Mouse (Mus musculus): Measurements from ENCODE around the gene Gorasp1. TPM values are rescaled to one million over a fixed set of nuclear protein-coding genes. Genes with fewer than 3 reads are reported as not detected.

The Gorasp1 gene
- polyA plus RNA-seq, 1 experiment from 2014 or later: 23.3 TPM

GRCm38 (mm10) chr9:119973869-119974520 is 36.6 kb upstream of the Gorasp1 start:
- no peak overlapping the region for H3K4me3 ChIP-seq (ENCODE audit: low read depth, low read length)
- 95% methylated on average over 27 of the region's 27 CpGs for WGBS
- H3K4me1 ChIP-seq (ENCODE audit: control insufficient read depth, insufficient read depth, low read length): peaks cover 9% of the 10 kb centered on the region
- H3K9me3 ChIP-seq (ENCODE audit: control insufficient read depth, low read length): no peaks in the 10 kb centered on the region
- H3K9ac ChIP-seq (replicated peaks; ENCODE audit: low read depth, low read length): no peak overlapping the region
- no peaks in the 10 kb centered on the region for H3K27me3 ChIP-seq (ENCODE audit: control insufficient read depth, insufficient read depth, low read length)
- ATAC-seq (ENCODE audit: low read depth): no peak
- H3K36me3 ChIP-seq (ENCODE audit: control insufficient read depth, insufficient read depth, low read length): no peaks in the 10 kb centered on the region
- no peak overlapping the region for H3K27ac ChIP-seq (ENCODE audit: low read depth, low read length)
- H3K4me2 ChIP-seq (ENCODE audit: low read depth, low read length): no peak overlapping the region

GRCm38 (mm10) chr9:119973281-119973680 is 35.9 kb upstream of the Gorasp1 start:
- no peaks in the 10 kb centered on the region for H3K9me3 ChIP-seq (ENCODE audit: control insufficient read depth, low read length)
- H3K9ac ChIP-seq (replicated peaks; ENCODE audit: low read depth, low read length): no peak overlapping the region
- no peak overlapping the region for H3K4me2 ChIP-seq (ENCODE audit: low read depth, low read length)
- no peaks in the 10 kb centered on the region for H3K27me3 ChIP-seq (ENCODE audit: control insufficient read depth, insufficient read depth, low read length)
- no peak for ATAC-seq (ENCODE audit: low read depth)
- H3K27ac ChIP-seq (ENCODE audit: low read depth, low read length): no peak overlapping the region
- no peak overlapping the region for H3K4me3 ChIP-seq (ENCODE audit: low read depth, low read length)
- H3K4me1 ChIP-seq (ENCODE audit: control insufficient read depth, insufficient read depth, low read length): peaks cover 9% of the 10 kb centered on the region
- WGBS: 88% methylated on average over 23 of the region's 23 CpGs
- H3K36me3 ChIP-seq (ENCODE audit: control insufficient read depth, insufficient read depth, low read length): no peaks in the 10 kb centered on the region

DNA sequence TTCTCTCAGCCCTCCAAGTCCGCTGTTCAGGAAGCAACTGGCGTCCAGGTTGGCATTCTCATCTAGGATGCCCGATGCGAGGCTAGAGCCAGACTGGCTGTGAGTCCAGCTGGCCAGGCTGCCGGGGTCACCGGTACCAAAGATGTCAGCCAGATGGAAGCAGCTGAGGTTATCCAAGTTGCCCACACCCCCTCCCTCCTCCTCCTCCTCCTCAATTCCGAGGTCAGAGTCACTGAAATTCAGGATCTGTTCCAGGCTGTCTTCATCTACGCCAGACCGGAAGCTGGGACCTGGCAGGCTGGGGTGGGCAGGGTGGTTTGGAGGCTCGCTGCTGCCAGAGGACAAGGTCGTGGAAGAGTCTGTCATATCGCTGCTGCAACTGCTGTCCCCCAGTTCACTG is 35.2 kb upstream of the Gorasp1 start:
- Histone ChIP-seq H3K27ac (ENCODE audit: low read depth, low read length) (no peak overlapping the region), H3K9me3 (ENCODE audit: control insufficient read depth, low read length) (no peaks in the 10 kb centered on the region), H3K36me3 (ENCODE audit: control insufficient read depth, insufficient read depth, low read length) (no peaks in the 10 kb centered on the region), H3K27me3 (ENCODE audit: control insufficient read depth, insufficient read depth, low read length) (no peaks in the 10 kb centered on the region), H3K4me2 (ENCODE audit: low read depth, low read length) (no peak overlapping the region), H3K4me3 (ENCODE audit: low read depth, low read length) (no peak overlapping the region), H3K4me1 (ENCODE audit: control insufficient read depth, insufficient read depth, low read length) (peaks cover 9% of the 10 kb centered on the region), H3K9ac (replicated peaks; ENCODE audit: low read depth, low read length) (no peak overlapping the region)
- 89% methylated on average over 12 of the region's 12 CpGs for WGBS
- ATAC-seq (ENCODE audit: low read depth): no peak

- no peak for ATAC-seq (ENCODE audit: low read depth)
- Histone ChIP-seq H3K27me3 (ENCODE audit: control insufficient read depth, insufficient read depth, low read length) (no peaks in the 10 kb centered on the region), H3K27ac (ENCODE audit: low read depth, low read length) (no peak overlapping the region), H3K4me3 (ENCODE audit: low read depth, low read length) (no peak overlapping the region), H3K9ac (replicated peaks; ENCODE audit: low read depth, low read length) (no peak overlapping the region), H3K36me3 (ENCODE audit: control insufficient read depth, insufficient read depth, low read length) (no peaks in the 10 kb centered on the region), H3K9me3 (ENCODE audit: control insufficient read depth, low read length) (no peaks in the 10 kb centered on the region), H3K4me1 (ENCODE audit: control insufficient read depth, insufficient read depth, low read length) (peaks cover 9% of the 10 kb centered on the region), H3K4me2 (ENCODE audit: low read depth, low read length) (no peak overlapping the region)
- WGBS: 96% methylated on average over 10 of the region's 10 CpGs
Observed at GRCm38 (mm10) chr9:119972166-119972565, 34.8 kb upstream of the Gorasp1 start.

DNA sequence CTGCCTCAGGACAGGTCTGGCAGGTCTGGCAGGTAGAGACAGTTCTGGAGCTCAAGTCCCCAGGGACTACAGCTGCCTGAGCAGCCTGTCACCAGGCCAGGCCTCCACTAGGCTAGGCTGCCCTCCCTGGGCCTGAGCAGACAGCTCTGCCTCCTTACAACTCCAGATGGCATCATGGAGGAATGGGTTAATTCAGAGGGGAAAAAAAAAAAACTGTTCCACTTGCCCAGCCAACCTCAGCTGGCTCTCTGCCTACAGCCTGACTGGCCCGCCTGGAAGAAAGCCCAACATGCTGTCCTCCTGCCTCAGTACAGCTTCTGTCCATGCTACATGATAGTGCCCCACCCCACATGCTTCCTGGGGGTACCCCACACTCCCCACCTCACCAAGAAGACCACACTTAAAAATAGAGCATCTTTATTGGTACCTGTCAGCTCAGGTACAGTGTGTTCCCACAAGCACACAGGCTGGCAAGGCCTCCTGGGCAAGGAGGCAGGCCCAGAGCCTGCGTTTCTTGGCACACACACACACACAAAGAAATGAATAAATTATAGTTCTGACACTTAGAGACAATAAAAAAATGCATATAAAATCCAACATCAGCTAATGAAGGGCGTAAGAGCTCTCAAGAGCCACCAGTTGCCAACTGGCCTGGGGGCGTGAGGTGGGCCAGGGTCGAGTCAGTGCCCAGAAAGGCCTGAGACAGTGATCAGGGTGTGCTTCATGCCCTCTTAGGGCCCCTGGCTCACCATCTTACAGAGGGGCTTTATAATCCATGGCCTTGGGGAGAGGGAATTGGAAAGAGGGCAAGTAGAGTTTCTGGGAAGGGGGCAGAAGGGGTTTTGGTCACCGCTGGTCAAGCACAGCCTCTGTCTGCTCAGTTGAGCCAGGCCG is 33.6 kb upstream of the Gorasp1 start:
- ATAC-seq (ENCODE audit: low read depth): peak; percentile 60; the same call in 1 of the 2 replicates
- H3K4me3 ChIP-seq (ENCODE audit: low read depth, low read length): no peak overlapping the region
- WGBS: 69% methylated on average over 7 of the region's 7 CpGs

GRCm38 (mm10) chr9:119970221-119970620 is 32.9 kb upstream of the Gorasp1 start:
- no peaks in the 10 kb centered on the region for H3K36me3 ChIP-seq (ENCODE audit: control insufficient read depth, insufficient read depth, low read length)
- no peak overlapping the region for H3K9ac ChIP-seq (replicated peaks; ENCODE audit: low read depth, low read length)
- H3K4me2 ChIP-seq (ENCODE audit: low read depth, low read length): no peak overlapping the region
- ATAC-seq (ENCODE audit: low read depth): peak; percentile 19; the same call in 1 of the 2 replicates
- peaks cover 9% of the 10 kb centered on the region for H3K4me1 ChIP-seq (ENCODE audit: control insufficient read depth, insufficient read depth, low read length)
- H3K27me3 ChIP-seq (ENCODE audit: control insufficient read depth, insufficient read depth, low read length): no peaks in the 10 kb centered on the region
- no peaks in the 10 kb centered on the region for H3K9me3 ChIP-seq (ENCODE audit: control insufficient read depth, low read length)
- WGBS: 36% methylated on average over 6 of the region's 6 CpGs
- H3K4me3 ChIP-seq (ENCODE audit: low read depth, low read length): no peak overlapping the region
- no peak overlapping the region for H3K27ac ChIP-seq (ENCODE audit: low read depth, low read length)

More for the DNA sequence above, 33.6 kb upstream of the Gorasp1 start:
- no peaks in the 10 kb centered on the region for H3K27me3 ChIP-seq (ENCODE audit: control insufficient read depth, insufficient read depth, low read length)
- no peak overlapping the region for H3K4me2 ChIP-seq (ENCODE audit: low read depth, low read length)
- H3K36me3 ChIP-seq (ENCODE audit: control insufficient read depth, insufficient read depth, low read length): no peaks in the 10 kb centered on the region
- no peaks in the 10 kb centered on the region for H3K9me3 ChIP-seq (ENCODE audit: control insufficient read depth, low read length)
- H3K4me1 ChIP-seq (ENCODE audit: control insufficient read depth, insufficient read depth, low read length): peaks cover 9% of the 10 kb centered on the region
- H3K27ac ChIP-seq (ENCODE audit: low read depth, low read length): no peak overlapping the region; the same call in 1 of the 2 replicates
- H3K9ac ChIP-seq (replicated peaks; ENCODE audit: low read depth, low read length): no peak overlapping the region

DNA sequence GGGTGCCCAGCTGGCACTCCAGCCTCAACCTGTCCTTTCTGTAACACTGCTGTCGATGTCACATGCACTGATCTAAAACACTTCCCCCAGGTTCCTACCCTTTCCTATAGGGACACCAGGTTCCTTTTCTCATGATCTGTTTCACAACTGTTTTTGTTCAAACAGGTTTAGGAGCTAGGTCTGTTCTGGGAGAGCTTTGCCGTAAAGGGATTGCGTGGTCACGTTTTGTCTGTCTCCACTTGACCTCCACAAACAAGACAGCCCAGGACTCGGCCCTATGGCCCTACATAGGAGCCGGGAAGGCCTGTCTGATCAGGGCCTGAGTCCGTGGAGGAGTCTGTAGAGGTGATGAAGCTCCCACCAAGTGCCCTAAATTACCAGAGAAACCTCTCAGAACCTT is 32.4 kb upstream of the Gorasp1 start:
- Histone ChIP-seq H3K9ac (replicated peaks; ENCODE audit: low read depth, low read length) (no peak overlapping the region), H3K27me3 (ENCODE audit: control insufficient read depth, insufficient read depth, low read length) (no peaks in the 10 kb centered on the region), H3K27ac (ENCODE audit: low read depth, low read length) (no peak overlapping the region), H3K36me3 (ENCODE audit: control insufficient read depth, insufficient read depth, low read length) (no peaks in the 10 kb centered on the region), H3K4me1 (ENCODE audit: control insufficient read depth, insufficient read depth, low read length) (peaks cover 9% of the 10 kb centered on the region), H3K4me2 (ENCODE audit: low read depth, low read length) (no peak overlapping the region), H3K9me3 (ENCODE audit: control insufficient read depth, low read length) (no peaks in the 10 kb centered on the region), H3K4me3 (ENCODE audit: low read depth, low read length) (no peak overlapping the region)
- ATAC-seq (ENCODE audit: low read depth): no peak
- 84% methylated on average over 7 of the region's 7 CpGs for WGBS

GRCm38 (mm10) chr9:119966221-119966910 is 29.0 kb upstream of the Gorasp1 start:
- no peaks in the 10 kb centered on the region for H3K36me3 ChIP-seq (ENCODE audit: control insufficient read depth, insufficient read depth, low read length)
- ATAC-seq (ENCODE audit: low read depth): no peak
- WGBS: 90% methylated on average over 26 of the region's 26 CpGs
- peaks cover 9% of the 10 kb centered on the region for H3K4me1 ChIP-seq (ENCODE audit: control insufficient read depth, insufficient read depth, low read length)
- H3K27ac ChIP-seq (ENCODE audit: low read depth, low read length): no peak overlapping the region
- no peaks in the 10 kb centered on the region for H3K9me3 ChIP-seq (ENCODE audit: control insufficient read depth, low read length)
- no peak overlapping the region for H3K9ac ChIP-seq (replicated peaks; ENCODE audit: low read depth, low read length)
- no peak overlapping the region for H3K4me2 ChIP-seq (ENCODE audit: low read depth, low read length)
- no peaks in the 10 kb centered on the region for H3K27me3 ChIP-seq (ENCODE audit: control insufficient read depth, insufficient read depth, low read length)
- no peak overlapping the region for H3K4me3 ChIP-seq (ENCODE audit: low read depth, low read length)

GRCm38 (mm10) chr9:119965186-119965585 is 27.8 kb upstream of the Gorasp1 start:
- Histone ChIP-seq H3K27me3 (ENCODE audit: control insufficient read depth, insufficient read depth, low read length) (no peaks in the 10 kb centered on the region), H3K4me1 (ENCODE audit: control insufficient read depth, insufficient read depth, low read length) (no peaks in the 10 kb centered on the region), H3K36me3 (ENCODE audit: control insufficient read depth, insufficient read depth, low read length) (no peaks in the 10 kb centered on the region), H3K27ac (ENCODE audit: low read depth, low read length) (no peak overlapping the region), H3K9ac (replicated peaks; ENCODE audit: low read depth, low read length) (no peak overlapping the region), H3K4me3 (ENCODE audit: low read depth, low read length) (no peak overlapping the region), H3K9me3 (ENCODE audit: control insufficient read depth, low read length) (no peaks in the 10 kb centered on the region), H3K4me2 (ENCODE audit: low read depth, low read length) (no peak overlapping the region)
- 78% methylated on average over 3 of the region's 3 CpGs for WGBS
- no peak for ATAC-seq (ENCODE audit: low read depth)

Data from neural tube, embryonic 14.5 days (tissue).